Mouse (Mus musculus): ENCODE data around the gene Smarcd1.

DNA sequence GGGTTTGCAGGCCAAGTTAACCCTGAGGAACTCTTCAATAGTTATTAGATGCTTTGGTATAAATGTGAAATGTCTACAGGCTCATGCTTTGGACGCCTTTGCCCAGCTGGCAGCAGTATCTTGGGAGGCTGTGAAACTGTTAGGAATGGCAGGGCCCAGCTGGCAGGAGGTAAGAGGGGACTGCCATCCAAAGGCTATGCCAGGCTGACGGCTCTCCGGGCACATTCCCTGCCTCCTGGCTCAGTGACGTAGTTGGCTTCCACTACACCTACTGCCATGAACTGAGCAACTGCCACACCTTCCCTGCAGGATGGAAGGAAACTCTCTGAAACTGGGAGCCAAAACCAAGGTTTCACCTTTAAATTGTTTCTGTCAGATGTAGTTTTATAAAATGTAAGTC, 38.3 kb downstream of the Smarcd1 start:
- no peak for TF ChIP-seq POLR2A (IDR thresholded peaks at IDR 0.05; ENCODE audit: control insufficient read depth, low read depth, low read length)
- TF ChIP-seq CTCF (IDR thresholded peaks at IDR 0.05; ENCODE audit: control insufficient read depth, insufficient read depth, insufficient replicate concordance, low read depth, low read length) = no peak

All from testis, adult 2 months (tissue).